Mouse (Mus musculus) common myeloid progenitor, adult 5-6 weeks (primary cell): ENCODE results near the gene Hoxc8. TPM values are rescaled to one million over a fixed set of nuclear protein-coding genes. Genes with fewer than 3 reads are reported as not detected.

Experiments
- ATAC-seq: replicated peaks from 2 replicates; pipeline ENCODE4 v1.8.0; 2016; ENCODE audit warnings: low read depth, mild to moderate bottlenecking, moderate TSS enrichment, inconsistent platforms; ENCODE audit not compliant: poor library complexity, severe bottlenecking
- total RNA-seq: library from RNA; stranded (forward); fragments of 200-1000, 187-1606 nt; gene quantifications from 2 replicates; pipeline ENCODE4 v1.2.3, GENCODE M21; 2017

Gene Hoxc8
- not detected in 2 replicates for total RNA-seq

GRCm38 (mm10) chr15:102990461-102991397, at the start of gene Hoxc8:
Gene Hoxc8, plus strand, starts transcription at chr15:102990607.
- ATAC-seq = no peak

DNA sequence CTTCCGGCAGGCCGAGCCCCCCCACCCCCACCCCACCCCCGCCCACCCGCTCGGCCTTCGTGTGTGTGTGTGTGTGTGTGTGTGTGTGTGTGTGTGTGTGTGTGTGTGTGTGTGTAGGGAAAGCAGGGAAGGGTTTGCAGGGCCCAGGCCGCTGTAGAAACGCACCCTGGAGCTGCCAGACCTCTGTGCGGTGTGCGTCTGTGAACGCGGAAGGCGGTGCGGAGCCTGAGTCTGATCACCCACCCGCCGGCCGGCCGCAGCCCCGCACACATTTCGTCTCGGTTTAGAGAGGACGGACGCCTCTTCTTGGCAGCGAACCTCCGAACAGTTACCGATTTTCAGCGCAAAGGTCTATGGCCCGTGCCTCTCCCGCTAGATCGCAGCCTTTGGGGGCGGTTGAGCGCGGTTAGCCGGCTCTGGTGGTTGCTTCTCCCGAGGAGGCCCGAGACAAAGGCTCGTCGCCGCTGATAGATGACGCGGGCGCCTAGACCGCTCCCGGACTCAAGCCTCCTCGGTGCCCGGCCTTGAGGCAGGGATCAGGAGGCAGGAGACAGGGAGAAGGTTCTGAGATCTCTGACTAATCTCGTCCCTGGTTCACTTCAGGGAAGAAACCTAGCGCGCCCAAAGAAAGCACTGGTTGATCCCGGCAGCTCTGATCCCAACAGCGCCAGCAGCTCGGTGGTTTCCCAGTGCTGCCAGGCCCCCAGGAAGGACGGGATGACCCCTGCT, 47.5 kb upstream of the Hoxc8 start:
- ATAC-seq = no peak

GRCm38 (mm10) chr15:102943468-102943813, 47.0 kb upstream of the Hoxc8 start:
- ATAC-seq = no peak

DNA sequence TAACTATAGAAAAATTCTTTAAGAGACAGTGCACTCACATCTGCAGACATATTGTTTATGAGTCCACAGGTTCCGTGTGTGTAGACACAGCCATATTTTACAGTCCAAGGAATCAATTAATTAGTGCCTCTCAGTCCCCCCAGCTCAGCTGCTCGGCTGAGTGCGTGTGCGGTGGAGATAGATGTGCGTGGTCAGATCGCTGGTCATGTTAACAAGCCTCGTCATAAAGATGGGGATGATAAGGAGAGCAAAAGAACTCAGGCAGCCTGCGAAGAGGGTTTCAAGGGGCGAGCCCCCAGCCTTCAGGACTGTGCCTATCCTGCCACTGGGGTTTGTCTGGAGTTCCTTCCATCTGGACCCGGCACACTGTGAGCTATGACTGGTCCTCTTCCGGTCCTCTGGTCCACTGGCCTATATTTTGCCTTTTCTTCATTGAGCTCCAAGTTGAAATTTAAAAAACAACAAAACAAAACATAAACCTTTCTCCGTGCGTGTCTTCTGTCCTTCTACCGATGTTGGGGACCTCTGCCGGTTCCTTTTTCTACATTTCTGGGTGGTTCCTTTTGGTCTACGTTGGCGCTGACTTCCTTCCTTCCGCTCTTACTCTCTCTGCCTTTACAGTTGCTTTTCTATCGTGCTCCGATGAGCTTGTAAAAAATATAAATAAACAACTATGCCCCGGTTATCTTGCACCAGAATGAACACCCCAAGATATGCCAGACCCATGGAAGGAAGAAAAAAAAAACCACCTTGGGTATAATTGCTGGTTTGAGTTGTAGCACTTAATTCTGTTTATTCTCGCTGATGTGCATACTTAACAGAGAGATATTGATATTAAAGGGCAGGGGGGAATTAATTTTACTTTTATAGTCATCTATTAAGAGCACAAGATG, 45.0 kb upstream of the Hoxc8 start:
- no peak for ATAC-seq

DNA sequence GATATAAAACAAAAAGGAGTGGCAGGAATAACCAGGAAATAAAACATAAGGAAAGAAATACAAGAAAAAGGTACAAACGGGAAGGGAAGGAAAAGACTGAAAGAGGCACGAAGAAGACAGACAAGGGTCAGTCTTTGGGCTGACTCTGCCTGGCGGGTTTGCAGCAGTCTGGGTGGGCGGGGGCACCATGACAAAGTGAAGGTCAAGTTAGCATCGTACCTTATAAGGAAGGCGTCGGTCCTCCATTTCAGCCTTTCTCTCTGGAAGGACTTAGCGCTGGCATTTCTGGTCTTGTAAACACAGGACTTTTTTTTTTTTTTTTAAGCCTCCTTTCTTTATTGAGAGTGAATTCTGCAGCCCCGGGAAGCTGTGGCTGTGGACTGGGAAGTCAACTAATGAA, 43.1 kb upstream of the Hoxc8 start:
- ATAC-seq = no peak

DNA sequence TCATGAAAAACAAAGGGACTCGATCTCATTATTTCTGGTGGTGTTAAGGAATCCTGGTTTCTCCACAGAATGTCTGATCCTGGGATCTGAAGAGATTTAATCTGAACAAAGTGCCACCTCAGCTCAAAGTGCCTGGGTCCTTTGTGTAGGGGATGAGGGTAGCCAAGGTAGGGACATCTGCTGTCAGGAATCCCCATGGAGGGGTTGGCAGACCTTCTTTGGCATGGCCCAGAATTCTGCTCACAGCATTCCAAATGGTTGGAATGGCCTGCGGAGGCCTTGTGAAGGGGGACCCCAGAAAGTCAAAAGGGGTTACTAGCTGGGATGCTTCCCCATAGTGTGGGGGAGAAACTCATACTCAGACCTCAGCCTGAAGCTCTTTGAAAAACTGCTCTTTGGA, 41.6 kb upstream of the Hoxc8 start:
- no peak for ATAC-seq

DNA sequence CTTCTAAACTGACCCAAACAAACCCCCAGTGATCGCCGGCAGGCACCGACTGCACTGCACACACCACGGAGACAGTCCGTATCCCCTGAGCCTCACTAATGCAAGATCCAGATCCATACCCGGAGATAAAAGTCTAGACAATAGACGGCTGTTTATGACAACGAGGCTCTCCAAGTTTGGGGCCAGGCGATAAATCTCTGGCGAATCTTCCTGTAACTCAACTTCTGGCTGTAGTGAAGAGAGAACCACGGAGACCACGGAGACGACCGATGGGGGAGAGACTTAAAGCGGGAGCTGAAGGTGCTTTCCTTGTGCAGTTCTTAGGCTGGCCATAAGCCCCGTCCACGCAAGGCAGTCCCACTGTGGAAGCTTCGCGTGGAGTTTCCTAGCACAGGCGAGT, 40.7 kb upstream of the Hoxc8 start:
- ATAC-seq = no peak

DNA sequence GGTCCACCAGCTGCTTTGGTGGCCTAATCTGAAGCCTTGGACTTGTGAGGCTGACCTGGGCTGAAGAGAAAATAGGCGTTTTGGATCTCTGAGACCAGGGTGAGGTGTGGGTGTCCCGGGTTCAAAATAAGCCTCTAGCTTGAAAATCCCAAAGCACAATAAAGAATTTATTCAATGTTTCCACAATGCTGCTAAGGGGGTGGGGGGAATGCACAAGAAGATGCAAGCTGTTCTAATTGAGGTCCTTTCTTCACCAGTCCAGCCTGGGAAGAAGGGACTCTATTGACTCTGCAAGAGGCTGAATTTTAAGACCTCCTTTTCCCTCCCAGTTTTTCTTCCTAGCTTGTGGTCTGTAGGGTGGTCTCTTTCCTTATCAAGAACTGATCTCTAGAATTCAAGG, 39.5 kb upstream of the Hoxc8 start:
- ATAC-seq = no peak

DNA sequence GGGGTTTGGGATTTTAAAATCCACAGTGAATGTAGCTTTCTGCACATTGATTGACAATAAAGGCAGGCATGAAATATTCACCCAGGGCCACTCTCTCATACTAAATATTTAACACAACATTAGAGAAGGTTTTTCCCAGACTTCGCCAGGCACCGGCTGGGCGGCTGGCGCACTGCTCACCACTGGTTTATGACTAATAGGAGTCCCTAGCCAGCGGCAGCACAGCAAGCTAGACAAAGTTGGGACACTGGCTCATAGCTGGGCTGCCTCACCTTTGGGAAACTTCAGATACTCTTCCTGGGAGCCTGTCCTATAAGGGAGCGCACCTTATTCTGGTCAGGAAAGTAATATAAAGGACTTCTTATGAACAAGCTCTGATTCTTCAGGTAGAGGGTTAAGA, 36.8 kb upstream of the Hoxc8 start:
- ATAC-seq = no peak

DNA sequence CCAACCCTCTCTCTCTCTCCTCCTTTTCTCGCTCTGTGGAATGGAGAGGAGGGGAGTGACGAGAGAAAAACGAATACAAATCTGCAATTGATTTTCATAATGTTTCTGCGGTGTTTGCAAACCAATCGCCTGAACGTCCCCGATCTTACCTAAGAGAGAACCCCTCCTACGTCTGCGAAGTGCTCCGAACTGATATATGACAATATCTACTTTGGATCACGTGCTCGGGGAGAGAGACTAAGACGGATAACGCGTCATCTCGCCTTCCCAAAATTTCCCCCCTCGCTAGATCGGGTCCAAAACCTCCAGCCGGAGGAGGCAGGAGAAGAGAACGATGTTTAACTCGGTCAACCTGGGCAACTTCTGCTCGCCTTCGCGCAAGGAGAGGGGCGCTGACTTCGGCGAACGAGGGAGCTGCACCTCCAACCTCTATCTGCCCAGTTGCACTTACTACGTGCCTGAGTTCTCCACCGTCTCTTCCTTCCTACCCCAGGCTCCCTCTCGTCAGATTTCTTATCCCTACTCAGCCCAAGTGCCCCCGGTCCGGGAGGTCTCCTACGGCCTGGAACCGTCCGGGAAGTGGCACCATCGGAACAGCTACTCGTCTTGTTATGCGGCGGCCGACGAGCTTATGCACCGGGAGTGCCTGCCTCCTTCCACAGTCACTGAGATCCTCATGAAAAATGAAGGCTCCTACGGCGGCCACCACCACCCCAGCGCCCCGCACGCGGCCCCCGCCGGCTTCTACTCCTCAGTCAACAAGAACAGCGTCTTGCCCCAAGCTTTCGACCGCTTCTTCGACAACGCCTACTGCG, 36.0 kb upstream of the Hoxc8 start, which contains the start of gene Hoxc11:
Gene Hoxc11 (plus strand): TSS at position 236 of the 815 bp plus-strand sequence.
- ATAC-seq = peak; percentile 22; the same call in 1 of the 2 replicates

DNA sequence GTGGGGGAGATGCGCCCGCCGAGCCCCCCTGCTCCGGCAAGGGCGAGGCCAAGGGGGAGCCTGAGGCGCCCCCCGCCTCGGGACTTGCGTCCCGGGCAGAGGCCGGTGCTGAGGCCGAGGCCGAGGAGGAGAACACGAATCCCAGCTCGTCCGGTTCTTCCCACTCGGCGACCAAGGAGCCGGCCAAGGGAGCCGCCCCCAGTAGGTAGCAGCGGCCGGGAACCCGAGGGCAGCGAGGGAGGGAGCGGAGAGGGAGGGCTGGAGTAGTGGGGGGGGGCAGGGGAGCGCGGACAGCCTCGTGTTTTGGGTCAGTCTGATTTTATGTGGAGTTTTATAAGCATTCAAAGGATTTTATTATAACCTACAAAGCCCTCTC, 35.4 kb upstream of the Hoxc8 start:
- no peak for ATAC-seq

GRCm38 (mm10) chr15:102955833-102956640, 34.4 kb upstream of the Hoxc8 start:
- no peak for ATAC-seq

- ATAC-seq = no peak
These were observed 33.5 kb upstream of the Hoxc8 start for GRCm38 (mm10) chr15:102956906-102957305.

GRCm38 (mm10) chr15:102959663-102960191, 30.7 kb upstream of the Hoxc8 start:
- no peak for ATAC-seq

- ATAC-seq = no peak
These were observed 28.7 kb upstream of the Hoxc8 start for GRCm38 (mm10) chr15:102961728-102962127.

- ATAC-seq = no peak
These were observed 27.9 kb upstream of the Hoxc8 start for GRCm38 (mm10) chr15:102962492-102962891.

- no peak for ATAC-seq
These were observed 27.1 kb upstream of the Hoxc8 start for GRCm38 (mm10) chr15:102963259-102963658.
